Mouse (Mus musculus) right cerebral cortex, postnatal 36 days (tissue): ENCODE data around the gene Sis.

Experiments used
- DNase-seq, 2 experiments: peaks; one replicate each; pipeline ENCODE4 v3.0.0; 2022; ENCODE audit warnings: low spot score in 2 of 2, mixed read lengths in 1 of 2

The Sis gene

GRCm38 (mm10) chr3:72967675-72968074 lies at the start of gene Sis:
Gene Sis (minus strand): TSS chr3:72967863.
- DNase-seq: no peak

GRCm38 (mm10) chr3:73006045-73006444 lies 38.4 kb upstream of the Sis start:
- no peak for DNase-seq

GRCm38 (mm10) chr3:73002933-73003696 lies 35.5 kb upstream of the Sis start:
- DNase-seq: no peak

GRCm38 (mm10) chr3:72997517-72997916 lies 29.9 kb upstream of the Sis start:
- DNase-seq: no peak

- DNase-seq: no peak
Observed at GRCm38 (mm10) chr3:72990992-72991391, 23.3 kb upstream of the Sis start.

GRCm38 (mm10) chr3:72976602-72977001 lies 8.9 kb upstream of the Sis start:
- DNase-seq: no peak

GRCm38 (mm10) chr3:72918919-72919526 lies 48.6 kb downstream of the Sis start:
- DNase-seq: no peak

GRCm38 (mm10) chr3:72882501-72882900 lies 85.2 kb downstream of the Sis start:
- DNase-seq: no peak

- no peak for DNase-seq
Observed at GRCm38 (mm10) chr3:72868141-72868540, 99.5 kb downstream of the Sis start.

- DNase-seq: no peak
Observed at GRCm38 (mm10) chr3:72858738-72859137, 108.9 kb downstream of the Sis start.

GRCm38 (mm10) chr3:72855405-72855804 lies 112.3 kb downstream of the Sis start:
- DNase-seq: no peak

GRCm38 (mm10) chr3:72840641-72841040 lies 127.0 kb downstream of the Sis start:
- DNase-seq: no peak
